Mouse (Mus musculus): ENCODE measurements around the gene Dnm3. TPM values are rescaled to one million over a fixed set of nuclear protein-coding genes. Genes with fewer than 3 reads are reported as not detected.

The Dnm3 gene
- total and polyA plus RNA-seq, 3 experiments = not detected

DNA sequence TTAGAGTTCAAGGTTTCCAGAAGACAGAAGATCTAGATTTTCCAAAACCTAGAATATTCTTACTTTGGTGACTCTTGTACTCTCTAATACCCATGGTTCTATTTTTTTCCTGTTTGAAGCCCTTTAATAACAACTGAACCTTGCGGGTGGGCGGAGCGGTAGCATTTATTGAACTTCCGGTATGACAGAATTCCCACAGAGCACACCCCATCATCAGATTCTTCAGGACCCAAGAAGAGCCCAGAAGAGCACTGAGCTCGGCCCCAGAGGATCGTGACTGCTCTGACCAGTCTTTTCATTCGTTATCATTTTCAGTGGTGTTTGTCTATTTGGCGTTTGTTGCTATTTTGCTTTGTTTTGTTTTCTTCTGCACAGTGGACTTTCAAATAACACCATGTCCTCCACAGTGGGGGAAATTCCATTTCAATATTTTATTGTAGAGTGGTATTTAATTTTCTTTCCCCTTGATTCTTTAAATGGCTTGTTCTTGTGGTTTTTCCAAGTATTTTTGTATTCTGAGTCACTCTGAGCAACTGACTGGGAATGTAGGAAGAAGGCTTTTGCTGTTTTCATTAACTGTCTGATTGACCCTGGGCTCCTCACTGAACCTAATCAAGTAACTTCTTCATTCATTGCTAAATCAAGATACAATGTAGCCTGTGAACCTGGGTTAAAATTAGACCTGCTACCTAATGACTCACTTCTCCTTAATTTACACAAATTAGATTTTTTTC is 344.8 kb downstream of the Dnm3 start:
- Histone ChIP-seq H3K4me3 (ENCODE audit: control insufficient read depth in 1 of 2, insufficient read depth in 1 of 2, low read depth in 2 of 2, low read length in 2 of 2) (no peak overlapping the region), H3K79me2 (ENCODE audit: control insufficient read depth, insufficient read depth, low read length, poor library complexity) (no peaks in the 10 kb centered on the region), H3K27me3 (ENCODE audit: control insufficient read depth in 1 of 2, insufficient read depth in 2 of 2, low read length in 2 of 2) (no peaks in the 10 kb centered on the region; a peak in 1 of 4 replicates), H3K9ac (ENCODE audit: control insufficient read depth, low read depth, low read length, poor library complexity, severe bottlenecking) (no peak overlapping the region), H3K9me3 (replicated peaks; ENCODE audit: insufficient read depth, low read length) (no peaks in the 10 kb centered on the region), H3K4me1 (ENCODE audit: control insufficient read depth in 1 of 2, insufficient read depth in 2 of 2, low read length in 2 of 2) (no peaks in the 10 kb centered on the region), H3K36me3 (ENCODE audit: control insufficient read depth in 1 of 2, insufficient read depth in 2 of 2, low read length in 2 of 2) (no peaks in the 10 kb centered on the region), H3K27ac (ENCODE audit: control insufficient read depth, low read depth, low read length) (no peak overlapping the region)
- no peak for DNase-seq (ENCODE audit: low read depth, low spot score)
- no peak for TF ChIP-seq MAZ (IDR thresholded peaks at IDR 0.05; ENCODE audit: low read depth, low read length)
- TF ChIP-seq SMC3 (IDR thresholded peaks at IDR 0.05; ENCODE audit: low read depth, low read length) = no peak
- TF ChIP-seq POLR2AphosphoS2 (IDR thresholded peaks at IDR 0.05; ENCODE audit: low read length) = no peak
- no peak for TF ChIP-seq ELF1 (IDR thresholded peaks at IDR 0.05; ENCODE audit: low read depth, low read length)
- no peak for TF ChIP-seq BHLHE40 (IDR thresholded peaks at IDR 0.05; ENCODE audit: borderline replicate concordance, low read depth, low read length)
- no peak for TF ChIP-seq POLR2AphosphoS5 (IDR thresholded peaks at IDR 0.05; ENCODE audit: borderline replicate concordance, low read depth, low read length)
- TF ChIP-seq TCF12 (IDR thresholded peaks at IDR 0.05; ENCODE audit: low read depth, low read length) = no peak
- TF ChIP-seq SIN3A (IDR thresholded peaks at IDR 0.05; ENCODE audit: low read length) = no peak
- no peak for TF ChIP-seq GATA1 (IDR thresholded peaks at IDR 0.05; ENCODE audit: low read depth, low read length)
- no peak for TF ChIP-seq RCOR1 (IDR thresholded peaks at IDR 0.05; ENCODE audit: low read depth, low read length)
- TF ChIP-seq E2F4 (IDR thresholded peaks at IDR 0.05; ENCODE audit: borderline replicate concordance, low read depth, low read length) = no peak
- no peak for TF ChIP-seq EP300 (IDR thresholded peaks at IDR 0.05; ENCODE audit: low read depth in 1 of 2, low read length in 2 of 2)
- no peak for TF ChIP-seq MXI1 (IDR thresholded peaks at IDR 0.05; ENCODE audit: low read depth, low read length)
- TF ChIP-seq ETS1 (IDR thresholded peaks at IDR 0.05; ENCODE audit: low read depth, low read length) = no peak
- no peak for TF ChIP-seq MEF2A (IDR thresholded peaks at IDR 0.05; ENCODE audit: extremely low read depth, insufficient replicate concordance, low read depth, low read length, poor library complexity, severe bottlenecking)
- no peak for TF ChIP-seq HCFC1 (IDR thresholded peaks at IDR 0.05; ENCODE audit: low read depth, low read length)
- no peak for TF ChIP-seq CHD2 (IDR thresholded peaks at IDR 0.05; ENCODE audit: low read length)
- TF ChIP-seq NRF1 (IDR thresholded peaks at IDR 0.05; ENCODE audit: insufficient read depth, low read depth, low read length, poor library complexity, severe bottlenecking) = no peak
- TF ChIP-seq RAD21 (IDR thresholded peaks at IDR 0.05; ENCODE audit: low read depth, low read length) = no peak
